Mouse (Mus musculus): ENCODE data around the gene Dock10.

- TF ChIP-seq CTCF (conservative IDR thresholded peaks at IDR 0.05; ENCODE audit: insufficient read depth, insufficient read length, low read depth, low read length) (no peak), POLR2A (IDR thresholded peaks at IDR 0.05; ENCODE audit: low read depth, low read length) (no peak)
Measured at GRCm38 (mm10) chr1:80556446-80556845, 201.9 kb downstream of the Dock10 start.

Data from kidney, adult 2 months (tissue).